Mouse (Mus musculus): Measurements from ENCODE around the gene Lsm6. TPM values are rescaled to one million over a fixed set of nuclear protein-coding genes. Genes with fewer than 3 reads are reported as not detected.
A peak's percentile ranks its signal among the peaks of the same experiment; 100 is the strongest.

Lsm6 gene
- polyA plus RNA-seq (2016; fragmentation: Nextera tagmentation; extraction: Ambion mirVana): 303 and 307 TPM in 2 replicates

DNA sequence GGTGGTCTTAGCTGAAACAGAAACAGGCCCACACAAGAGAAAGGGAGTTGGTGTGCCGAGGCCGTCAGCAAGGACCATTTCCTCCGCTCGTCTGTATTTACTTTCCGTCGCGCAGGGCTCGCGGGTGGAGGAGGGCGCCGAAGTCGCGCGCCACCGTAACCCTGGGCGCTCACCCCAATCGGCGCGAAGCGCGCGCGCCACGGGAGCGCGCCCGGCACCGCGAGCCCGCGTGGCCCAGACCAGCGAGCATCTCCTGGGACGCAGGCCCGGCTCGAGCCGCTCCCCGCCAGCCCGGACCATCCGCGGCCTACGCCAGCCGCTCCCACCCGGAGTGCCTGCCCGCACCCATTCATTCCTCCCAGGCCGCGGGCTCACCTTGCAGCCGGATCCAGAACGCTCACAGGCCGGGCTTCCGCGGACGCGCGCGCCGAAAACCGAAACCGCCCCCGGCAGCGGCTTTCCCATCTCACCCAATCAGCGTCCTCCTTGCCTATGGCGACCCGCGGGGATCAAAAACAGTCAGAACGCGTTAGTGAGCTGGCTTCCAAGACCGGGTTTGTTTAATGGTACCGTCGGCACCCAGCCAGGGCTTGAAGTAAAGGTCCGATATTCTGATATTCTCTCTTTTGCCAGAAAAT lies at the start of gene Lsm6:
Gene Lsm6, minus strand, starts transcription at position 468 of the 638 bp plus-strand sequence.
- WGBS: under 1% methylated on average over 70 of the region's 70 CpGs

DNA sequence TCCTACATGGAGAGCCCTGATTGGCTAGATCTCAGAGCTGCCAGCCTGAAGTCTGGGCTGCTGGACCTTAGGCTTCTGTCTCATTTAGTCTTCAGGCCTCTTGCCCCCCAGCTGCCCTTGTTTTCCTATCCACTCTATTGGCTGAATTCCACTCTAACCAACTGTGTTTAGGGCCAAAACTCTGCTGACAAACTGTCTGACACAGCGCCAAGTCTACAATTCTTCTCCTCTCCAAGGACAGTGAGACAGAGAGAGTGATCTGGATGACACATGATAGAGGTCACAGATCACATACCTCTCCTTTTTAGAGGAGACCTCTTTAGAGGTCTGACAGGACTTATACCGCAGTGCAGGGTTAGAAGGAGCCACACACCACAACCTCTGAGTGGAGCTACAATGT lies 46.1 kb upstream of the Lsm6 start:
- H3K27ac ChIP-seq: no peak overlapping the region
- WGBS: 96% methylated on average over 2 of the region's 2 CpGs
- H3K27me3 ChIP-seq (ENCODE audit: low read depth, poor library complexity, severe bottlenecking): no peaks in the 10 kb centered on the region
- no peaks in the 10 kb centered on the region for H3K9me3 ChIP-seq (replicated peaks)
- DNase-seq (ENCODE audit: low spot score): no peak
- H3K4me1 ChIP-seq: no peaks in the 10 kb centered on the region
- no peak overlapping the region for H3K4me3 ChIP-seq
- H3K36me3 ChIP-seq: no peaks in the 10 kb centered on the region

More for the DNA sequence above, at the start of gene Lsm6:
- peaks cover 34% of the 10 kb centered on the region for H3K36me3 ChIP-seq
- peaks cover 34% of the 10 kb centered on the region for H3K4me1 ChIP-seq
- no peaks in the 10 kb centered on the region for H3K9me3 ChIP-seq (replicated peaks)
- H3K4me3 ChIP-seq: peak within 1 kb of the TSS; percentile 77
- no peaks in the 10 kb centered on the region for H3K27me3 ChIP-seq (ENCODE audit: low read depth, poor library complexity, severe bottlenecking)
- DNase-seq (ENCODE audit: low spot score): peak; percentile 100
- H3K27ac ChIP-seq: peak within 1 kb of the TSS; percentile 98

DNA sequence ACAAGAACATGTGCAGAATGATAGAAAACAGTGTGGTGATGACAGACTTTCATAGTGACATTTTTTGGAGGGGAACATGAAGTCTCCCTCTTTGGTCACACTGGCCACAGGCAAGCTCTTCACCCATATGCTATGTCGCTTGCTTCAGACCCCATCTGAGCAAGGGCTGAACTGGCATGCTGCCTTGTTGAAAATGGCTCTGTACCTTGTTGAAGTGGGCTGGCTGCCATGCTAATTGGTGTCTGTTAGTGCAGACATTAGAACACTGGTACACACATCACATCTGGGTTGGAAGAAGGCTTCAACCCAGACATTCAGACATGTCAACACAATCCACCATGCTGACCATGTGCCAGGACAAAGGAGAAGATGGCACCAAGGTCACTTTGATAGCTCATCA lies 42.1 kb upstream of the Lsm6 start:
- no peaks in the 10 kb centered on the region for H3K4me1 ChIP-seq
- H3K27ac ChIP-seq: no peak overlapping the region
- H3K36me3 ChIP-seq: no peaks in the 10 kb centered on the region
- WGBS: 70% methylated on average over 1 of the region's 1 CpGs
- H3K27me3 ChIP-seq (ENCODE audit: low read depth, poor library complexity, severe bottlenecking): no peaks in the 10 kb centered on the region
- no peak overlapping the region for H3K4me3 ChIP-seq
- peak; percentile 13 for DNase-seq (ENCODE audit: low spot score)
- H3K9me3 ChIP-seq (replicated peaks): no peaks in the 10 kb centered on the region

DNA sequence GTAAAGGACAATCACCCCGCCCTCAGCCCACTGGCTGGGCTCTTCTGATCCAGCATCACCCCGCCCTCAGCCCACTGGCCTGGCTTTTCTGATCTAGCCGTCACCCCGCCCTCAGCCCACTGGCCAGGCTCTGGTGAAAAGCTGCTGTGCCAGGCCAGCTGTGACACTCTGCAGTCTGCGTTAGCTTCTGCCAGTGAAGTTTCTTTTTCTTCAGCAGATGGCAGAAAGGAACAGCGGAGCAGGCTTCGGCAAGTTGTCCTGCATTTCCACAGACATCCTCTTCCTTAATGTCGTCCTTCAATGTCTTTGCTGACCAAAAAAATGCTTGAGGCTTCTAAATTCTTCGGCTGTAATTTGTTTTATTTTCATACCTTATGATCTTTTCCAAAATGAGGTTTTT lies 41.1 kb upstream of the Lsm6 start:
- H3K9me3 ChIP-seq (replicated peaks): no peaks in the 10 kb centered on the region
- no peaks in the 10 kb centered on the region for H3K36me3 ChIP-seq
- no peak overlapping the region for H3K27ac ChIP-seq
- WGBS: 74% methylated on average over 9 of the region's 9 CpGs
- no peak overlapping the region for H3K4me3 ChIP-seq
- H3K4me1 ChIP-seq: no peaks in the 10 kb centered on the region
- DNase-seq (ENCODE audit: low spot score): no peak
- H3K27me3 ChIP-seq (ENCODE audit: low read depth, poor library complexity, severe bottlenecking): no peaks in the 10 kb centered on the region

DNA sequence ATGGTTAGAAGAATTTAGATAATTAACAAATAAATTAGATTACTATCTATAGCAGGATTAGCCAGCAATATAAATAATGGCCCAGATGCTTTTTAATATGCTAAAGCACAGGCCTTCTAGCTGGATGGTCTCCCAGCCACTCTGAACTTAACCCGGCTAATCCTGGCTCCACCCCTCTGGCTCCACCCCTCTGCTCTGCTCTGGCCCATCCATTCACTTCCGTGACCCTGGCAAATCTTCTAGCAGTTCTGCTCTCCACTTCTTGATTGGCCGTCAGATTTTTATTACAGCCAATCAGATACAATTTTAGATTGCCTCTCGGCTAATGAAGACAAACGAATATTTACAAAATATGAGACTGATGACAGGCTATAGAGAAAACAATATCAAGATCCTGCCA lies 39.8 kb upstream of the Lsm6 start:
- H3K4me3 ChIP-seq: no peak overlapping the region
- H3K4me1 ChIP-seq: no peaks in the 10 kb centered on the region
- no peak for DNase-seq (ENCODE audit: low spot score)
- no peaks in the 10 kb centered on the region for H3K9me3 ChIP-seq (replicated peaks)
- no peaks in the 10 kb centered on the region for H3K36me3 ChIP-seq
- no peaks in the 10 kb centered on the region for H3K27me3 ChIP-seq (ENCODE audit: low read depth, poor library complexity, severe bottlenecking)
- no peak overlapping the region for H3K27ac ChIP-seq
- WGBS: 60% methylated on average over 5 of the region's 5 CpGs

DNA sequence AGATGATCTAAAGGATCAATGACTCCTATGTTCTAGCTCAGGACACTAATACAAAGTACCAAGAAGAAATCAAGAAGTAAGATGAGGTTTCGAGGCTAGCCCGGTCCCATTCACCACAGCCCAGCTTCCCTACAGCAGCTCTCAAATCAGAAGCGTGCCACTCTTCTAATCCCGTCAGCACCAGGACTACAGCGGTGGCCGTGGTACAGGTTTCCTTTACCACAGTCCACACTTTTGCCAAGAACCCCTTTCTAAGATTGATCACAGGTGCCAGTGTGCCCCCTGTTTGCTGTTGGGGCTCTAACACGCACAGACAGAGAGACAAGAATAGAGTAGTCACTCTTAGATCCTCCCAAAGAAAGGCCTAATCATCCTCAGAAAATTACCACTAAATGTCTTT lies 36.5 kb upstream of the Lsm6 start:
- H3K27ac ChIP-seq: no peak overlapping the region
- no peaks in the 10 kb centered on the region for H3K36me3 ChIP-seq
- H3K9me3 ChIP-seq (replicated peaks): no peaks in the 10 kb centered on the region
- no peak for DNase-seq (ENCODE audit: low spot score)
- H3K4me1 ChIP-seq: no peaks in the 10 kb centered on the region
- 90% methylated on average over 7 of the region's 7 CpGs for WGBS
- H3K4me3 ChIP-seq: no peak overlapping the region
- no peaks in the 10 kb centered on the region for H3K27me3 ChIP-seq (ENCODE audit: low read depth, poor library complexity, severe bottlenecking)

DNA sequence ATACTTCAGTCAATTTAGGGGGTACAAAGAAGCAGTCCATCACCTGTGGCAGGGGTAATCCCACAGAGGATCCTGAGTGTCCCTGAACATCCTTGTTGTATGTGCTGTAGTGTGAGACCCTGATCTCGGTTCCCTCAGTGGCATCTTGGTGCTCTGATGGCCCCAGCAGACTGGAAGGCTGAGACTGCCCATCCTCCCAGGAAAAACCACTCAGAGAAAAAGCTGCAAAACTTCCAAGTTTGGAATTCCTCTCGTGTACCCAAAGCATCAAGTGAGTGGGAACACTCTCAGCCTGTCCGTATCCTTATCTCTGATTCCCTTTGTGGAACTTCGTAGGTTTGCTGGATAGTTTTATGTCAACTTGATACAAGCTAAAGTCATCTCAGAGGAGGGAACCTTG lies 31.3 kb upstream of the Lsm6 start:
- Histone ChIP-seq H3K27me3 (ENCODE audit: low read depth, poor library complexity, severe bottlenecking) (no peaks in the 10 kb centered on the region), H3K4me1 (no peaks in the 10 kb centered on the region), H3K27ac (no peak overlapping the region), H3K4me3 (no peak overlapping the region), H3K36me3 (no peaks in the 10 kb centered on the region), H3K9me3 (replicated peaks) (no peaks in the 10 kb centered on the region)
- 88% methylated on average over 4 of the region's 4 CpGs for WGBS
- DNase-seq (ENCODE audit: low spot score): no peak

DNA sequence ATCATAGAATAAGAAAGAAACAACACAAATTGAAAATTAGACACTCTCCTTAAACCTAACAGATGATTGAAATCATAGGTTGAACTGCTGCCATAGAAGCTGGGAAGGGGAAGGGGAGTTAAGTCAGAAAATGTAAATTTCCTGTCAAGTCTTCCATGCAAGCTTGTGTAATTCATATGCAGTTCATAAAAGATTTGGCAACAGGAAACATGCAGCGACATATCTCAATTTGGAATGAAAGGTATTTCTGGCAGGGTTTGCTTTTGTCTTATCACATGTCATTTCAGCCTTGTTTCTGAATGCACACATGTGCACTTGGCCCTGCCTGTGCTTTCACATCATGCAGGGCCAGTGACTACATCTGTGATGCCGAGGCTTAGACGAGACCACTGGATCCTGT lies 26.3 kb upstream of the Lsm6 start:
- H3K27ac ChIP-seq: no peak overlapping the region
- H3K36me3 ChIP-seq: no peaks in the 10 kb centered on the region
- 96% methylated on average over 3 of the region's 3 CpGs for WGBS
- no peaks in the 10 kb centered on the region for H3K9me3 ChIP-seq (replicated peaks)
- no peaks in the 10 kb centered on the region for H3K27me3 ChIP-seq (ENCODE audit: low read depth, poor library complexity, severe bottlenecking)
- DNase-seq (ENCODE audit: low spot score): no peak
- no peaks in the 10 kb centered on the region for H3K4me1 ChIP-seq
- no peak overlapping the region for H3K4me3 ChIP-seq

DNA sequence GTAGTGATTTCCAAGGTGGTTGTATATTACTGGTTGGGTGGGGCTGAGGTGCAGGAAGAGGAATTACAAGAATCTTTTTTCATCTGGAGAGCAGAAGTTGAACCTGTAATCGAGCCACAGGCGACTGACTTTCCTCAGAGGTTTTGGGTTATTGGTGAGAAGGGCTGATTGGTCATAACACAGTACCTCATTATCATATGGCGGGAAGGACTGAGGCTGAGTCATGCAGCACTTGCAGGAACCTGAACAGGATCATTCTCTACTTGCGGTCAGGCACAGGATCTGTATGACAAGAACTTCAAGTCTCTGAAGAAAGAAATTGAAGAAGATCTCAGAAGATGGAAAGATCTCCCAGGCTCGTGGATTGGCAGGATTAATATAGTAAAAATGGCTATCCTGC lies 23.6 kb upstream of the Lsm6 start:
- H3K36me3 ChIP-seq: no peaks in the 10 kb centered on the region
- no peak for DNase-seq (ENCODE audit: low spot score)
- peaks cover 2% of the 10 kb centered on the region; the same call in 1 of the 2 replicates for H3K4me1 ChIP-seq
- no peak overlapping the region for H3K27ac ChIP-seq
- no peaks in the 10 kb centered on the region for H3K9me3 ChIP-seq (replicated peaks)
- no peaks in the 10 kb centered on the region for H3K27me3 ChIP-seq (ENCODE audit: low read depth, poor library complexity, severe bottlenecking)
- 87% methylated on average over 5 of the region's 5 CpGs for WGBS
- no peak overlapping the region for H3K4me3 ChIP-seq

DNA sequence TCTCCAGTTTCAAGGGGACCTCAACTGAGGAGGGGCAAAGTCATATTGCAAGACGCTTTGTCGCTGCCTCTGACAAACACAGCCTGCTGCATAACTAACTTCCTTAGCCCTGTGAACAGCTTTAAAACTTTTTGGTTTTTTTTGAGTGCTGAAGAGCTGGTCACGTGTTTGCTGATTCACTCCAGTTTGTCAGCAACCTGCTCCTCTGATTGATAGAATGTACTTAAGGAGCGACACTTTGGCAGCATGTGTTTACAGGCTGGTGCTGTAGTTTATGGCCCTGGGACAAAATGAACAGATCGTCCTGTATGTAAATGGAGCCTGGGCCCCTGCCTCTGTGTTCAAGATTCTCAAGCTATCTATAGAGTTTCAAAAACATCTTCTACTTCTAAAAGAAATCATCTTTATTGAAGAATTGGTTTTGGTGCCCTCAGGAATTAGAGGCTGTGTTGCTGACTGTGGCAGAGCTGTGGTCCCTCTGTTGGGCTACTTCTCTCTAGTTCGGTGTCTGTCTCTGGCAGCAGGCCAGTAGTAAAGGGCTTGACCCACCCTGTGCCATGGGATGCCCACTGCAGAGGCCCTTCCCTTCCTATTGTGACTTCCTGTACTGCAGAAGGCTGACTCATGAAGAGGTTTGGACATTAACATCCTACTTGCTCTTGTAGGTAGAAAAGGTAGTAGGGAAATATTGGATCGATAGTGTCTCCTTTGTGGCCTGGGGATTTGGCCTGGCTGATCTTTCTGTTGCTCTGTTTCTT lies 17.9 kb upstream of the Lsm6 start:
- H3K4me3 ChIP-seq: no peak overlapping the region
- no peaks in the 10 kb centered on the region for H3K36me3 ChIP-seq
- peaks cover 9% of the 10 kb centered on the region; the same call in 1 of the 2 replicates for H3K4me1 ChIP-seq
- no peak overlapping the region for H3K27ac ChIP-seq
- H3K9me3 ChIP-seq (replicated peaks): no peaks in the 10 kb centered on the region
- 76% methylated on average over 7 of the region's 7 CpGs for WGBS
- H3K27me3 ChIP-seq (ENCODE audit: low read depth, poor library complexity, severe bottlenecking): no peaks in the 10 kb centered on the region
- DNase-seq (ENCODE audit: low spot score): no peak

DNA sequence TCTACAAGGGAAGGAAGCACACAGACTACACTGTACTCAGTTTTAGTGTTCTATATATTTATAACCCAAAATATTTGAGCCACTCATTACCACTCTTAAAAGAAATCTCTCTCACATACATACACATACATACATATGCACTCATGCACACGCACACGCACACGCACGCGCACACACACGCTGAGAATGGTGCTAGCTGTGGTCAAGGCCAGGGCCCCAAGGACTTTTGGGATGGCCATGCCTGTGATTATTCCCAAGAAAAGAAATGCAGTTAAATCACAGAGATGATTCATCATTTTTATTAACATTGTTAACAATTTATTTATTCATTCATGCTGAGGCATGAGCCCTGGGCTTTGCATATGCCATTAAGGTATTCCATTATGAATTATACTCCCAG lies 15.2 kb upstream of the Lsm6 start:
- Histone ChIP-seq H3K4me1 (peaks cover 9% of the 10 kb centered on the region; the same call in 1 of the 2 replicates), H3K27me3 (ENCODE audit: low read depth, poor library complexity, severe bottlenecking) (no peaks in the 10 kb centered on the region), H3K36me3 (no peaks in the 10 kb centered on the region), H3K9me3 (replicated peaks) (no peaks in the 10 kb centered on the region), H3K4me3 (no peak overlapping the region), H3K27ac (no peak overlapping the region)
- 99% methylated on average over 6 of the region's 6 CpGs for WGBS
- no peak for DNase-seq (ENCODE audit: low spot score)

DNA sequence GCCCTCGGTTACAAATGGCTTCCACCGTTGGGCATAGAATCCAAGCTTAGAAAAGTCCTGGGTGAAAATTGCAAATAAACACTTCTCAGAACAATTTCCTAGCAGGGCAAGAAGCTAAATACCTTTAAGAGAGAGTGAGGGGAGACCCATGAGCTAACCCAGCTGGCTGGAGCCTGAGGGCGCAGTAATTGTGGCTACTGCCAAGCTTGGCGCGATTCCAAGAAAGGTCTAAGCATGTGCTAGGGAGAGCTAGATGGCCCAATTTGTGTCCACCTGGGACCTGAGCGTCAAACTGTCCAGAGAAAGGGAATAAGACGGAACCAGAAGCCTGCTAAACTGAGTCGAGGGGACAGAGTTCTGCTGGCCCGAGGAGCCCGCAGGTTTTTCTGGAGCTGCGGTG lies 7.5 kb upstream of the Lsm6 start:
- no peaks in the 10 kb centered on the region for H3K36me3 ChIP-seq
- H3K4me3 ChIP-seq: no peak overlapping the region
- no peak overlapping the region for H3K27ac ChIP-seq
- 89% methylated on average over 11 of the region's 11 CpGs for WGBS
- no peaks in the 10 kb centered on the region for H3K27me3 ChIP-seq (ENCODE audit: low read depth, poor library complexity, severe bottlenecking)
- peaks cover 14% of the 10 kb centered on the region for H3K4me1 ChIP-seq
- DNase-seq (ENCODE audit: low spot score): peak; percentile 44
- no peaks in the 10 kb centered on the region for H3K9me3 ChIP-seq (replicated peaks)

DNA sequence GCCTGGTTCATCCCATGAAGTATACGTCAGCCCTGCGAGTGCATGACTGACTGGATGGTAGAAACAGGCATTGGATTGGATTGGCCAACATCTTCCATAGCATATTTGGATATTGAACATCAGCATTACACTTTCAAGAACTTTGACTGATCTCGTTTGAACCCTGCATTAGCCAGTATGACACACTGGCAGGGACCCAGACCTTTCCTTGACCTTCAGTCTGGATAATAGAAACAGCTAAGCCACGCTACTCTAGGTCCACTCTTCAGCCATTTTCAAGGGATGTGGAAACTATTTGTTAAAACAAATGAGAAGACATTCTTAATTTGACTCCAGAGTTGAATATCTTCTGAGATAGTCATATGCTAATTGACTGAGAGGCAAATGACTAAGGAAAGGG lies 3.6 kb upstream of the Lsm6 start:
- Histone ChIP-seq H3K36me3 (no peaks in the 10 kb centered on the region), H3K4me1 (peaks cover 20% of the 10 kb centered on the region), H3K4me3 (no peak overlapping the region), H3K27me3 (ENCODE audit: low read depth, poor library complexity, severe bottlenecking) (no peaks in the 10 kb centered on the region), H3K9me3 (replicated peaks) (no peaks in the 10 kb centered on the region), H3K27ac (no peak overlapping the region)
- DNase-seq (ENCODE audit: low spot score): no peak
- 86% methylated on average over 4 of the region's 4 CpGs for WGBS
